Mouse (Mus musculus) heart, postnatal 0 days (tissue): ENCODE data around the gene Olfr65.

Experiments used
- CTCF ChIP-seq: IDR thresholded peaks from 2 replicates; pipeline ENCODE4 v1.5.1; 2016; ENCODE audit warnings: antibody characterized with exemption, control low read depth, low read depth
- EP300 ChIP-seq: IDR thresholded peaks from 2 replicates; pipeline ENCODE4 v1.6.1; 2016; ENCODE audit warnings: antibody characterized with exemption, low read depth

- no peak for TF ChIP-seq CTCF
- TF ChIP-seq EP300: no peak
These were observed 48.6 kb upstream of the Olfr65 start for GRCm38 (mm10) chr7:103854669-103855068.
